ENCODE assay signal across 9 mouse cellular contexts in genomic region chr2:130362511-130363026, GRCm38 (mm10). TPM values are rescaled to one million over a fixed set of nuclear protein-coding genes. Genes with fewer than 3 reads are reported as not detected.
DNase-seq lines count a peak whose midpoint lies in the region; ATAC-seq and TF ChIP-seq lines count a peak whose summit lies in the region.
"Had no signal": no experiment of that assay in that cellular context is flagged by ENCODE, and none has a peak within 500 bp of the region (broad histone marks: within the 10 kb centered on the region; RNA-seq: fewer than 3 reads in every experiment).

No protein-coding gene starts in this region.

- dilution Hi-C loops in CH12.LX (cut with MboI; ENCODE audit: extremely low pct_ligation_motif_present, extremely low pct_unique_long_range_greater_than_20kb, low sequenced_read_pairs) = no loop called here

- peak; percentile 16 to 73; a peak in 2 of 4 replicates for TF ChIP-seq CTCF in CH12.LX (conservative IDR thresholded peaks at IDR 0.05 in 1 of 2, IDR thresholded peaks at IDR 0.05 in 1 of 2; ENCODE audit: low read depth in 2 of 2, low read length in 2 of 2)
- peak; percentile 85 for TF ChIP-seq CTCF in stomach, postnatal 0 days (IDR thresholded peaks at IDR 0.05; ENCODE audit: low read depth)

- peaks cover 56% of the 10 kb centered on the region for H3K27me3 ChIP-seq in CH12.LX (replicated peaks)
- H3K27me3 ChIP-seq in stomach, postnatal 0 days (ENCODE audit: control insufficient read depth, insufficient read depth, low read length) = no peaks in the 10 kb centered on the region; the same call in 1 of the 2 replicates

- no peaks in the 10 kb centered on the region for H3K36me3 ChIP-seq in CH12.LX (replicated peaks in 1 of 2; ENCODE audit: control insufficient read depth in 1 of 2, insufficient read depth in 1 of 2, low read length in 1 of 2)
- no peaks in the 10 kb centered on the region for H3K36me3 ChIP-seq in stomach, postnatal 0 days (ENCODE audit: control insufficient read depth, insufficient read depth, low read length)
- H3K36me3 ChIP-seq: heart, embryonic 15.5 days; stomach, embryonic 15.5 days had no signal

- no peak overlapping the region for H3K27ac ChIP-seq in CH12.LX (ENCODE audit: insufficient read depth, low read depth)
- no peak overlapping the region for H3K27ac ChIP-seq in stomach, postnatal 0 days (replicated peaks)
- H3K27ac ChIP-seq: heart, embryonic 15.5 days; stomach, embryonic 15.5 days had no signal

- DNase-seq in CH12.LX (ENCODE audit: extremely low read depth) = peak; percentile 51
- DNase-seq in MN1 (ENCODE audit: low spot score) = peak; percentile 81
- DNase-seq in embryo, embryonic 10 days (ENCODE audit: low spot score) = peak; percentile 79
- peak; percentile 76 for DNase-seq in heart, postnatal 4 days
- peak; percentile 25 for DNase-seq in layer of hippocampus, adult 9-11 months
- peak; percentile 72 for DNase-seq in stomach, postnatal 0 days (ENCODE audit: low spot score)

- no peak for TF ChIP-seq POLR2A in CH12.LX (IDR thresholded peaks at IDR 0.05; ENCODE audit: low read depth, low read length)

- peak; percentile 69 for TF ChIP-seq RAD21 in CH12.LX (IDR thresholded peaks at IDR 0.05; ENCODE audit: low read depth, low read length)

- in situ Hi-C loops in CH12.LX (cut with MboI; ENCODE audit: low pct_ligation_motif_present, low pct_unique_long_range_greater_than_20kb, low sequenced_read_pairs) = loop anchor here (10.0 kb wide), 1 partner anchor 68 kb away; the partner anchor contains the start of gene Ebf4

- no peak overlapping the region for H3K4me2 ChIP-seq in CH12.LX (ENCODE audit: insufficient read depth, low read depth, poor library complexity, severe bottlenecking)
- H3K4me2 ChIP-seq in stomach, postnatal 0 days (replicated peaks; ENCODE audit: low read depth) = no peak overlapping the region
- H3K4me2 ChIP-seq: heart, embryonic 15.5 days; stomach, embryonic 15.5 days had no signal

- peaks cover 2% of the 10 kb centered on the region for H3K9me3 ChIP-seq in CH12.LX (replicated peaks; ENCODE audit: low read length)
- H3K9me3 ChIP-seq in stomach, postnatal 0 days (ENCODE audit: control insufficient read depth, low read length) = no peaks in the 10 kb centered on the region
- H3K9me3 ChIP-seq: heart, embryonic 15.5 days; stomach, embryonic 15.5 days had no signal

- no peak overlapping the region for H3K4me3 ChIP-seq in CH12.LX (replicated peaks in 1 of 3; ENCODE audit: low read depth in 2 of 3, low read length in 2 of 3, poor library complexity in 1 of 3)
- no peak overlapping the region for H3K4me3 ChIP-seq in stomach, postnatal 0 days (ENCODE audit: low read depth, low read length)
- H3K4me3 ChIP-seq: heart, embryonic 15.5 days; stomach, embryonic 15.5 days had no signal

- no peak overlapping the region for H3K9ac ChIP-seq in CH12.LX (ENCODE audit: insufficient read depth, low read depth)
- no peak overlapping the region for H3K9ac ChIP-seq in stomach, postnatal 0 days (ENCODE audit: low read length)
- H3K9ac ChIP-seq: heart, embryonic 15.5 days; stomach, embryonic 15.5 days had no signal

- no peaks in the 10 kb centered on the region for H3K79me2 ChIP-seq in CH12.LX (replicated peaks; ENCODE audit: control insufficient read depth, extremely low read depth, insufficient read depth, poor library complexity, severe bottlenecking)

- peaks cover 0 to 21% of the 10 kb centered on the region in 2 experiments; a peak in 3 of 4 replicates for H3K4me1 ChIP-seq in CH12.LX (ENCODE audit: control insufficient read depth in 1 of 2, insufficient read depth in 2 of 2)
- no peaks in the 10 kb centered on the region for H3K4me1 ChIP-seq in stomach, postnatal 0 days (replicated peaks; ENCODE audit: control insufficient read depth, insufficient read depth)

- 10% methylated on average over 14 of the region's 14 CpGs for WGBS in stomach, postnatal 0 days

- ATAC-seq in megakaryocyte-erythroid progenitor cell, adult 5-6 weeks (replicated peaks; ENCODE audit: low FRiP score, low TSS enrichment, poor library complexity, severe bottlenecking) = peak; percentile 79
- ATAC-seq in stomach, postnatal 0 days (ENCODE audit: low FRiP score, low TSS enrichment) = no peak; the same call in 1 of the 2 replicates

- TF ChIP-seq EP300 in CH12.LX (IDR thresholded peaks at IDR 0.05; ENCODE audit: low read length) = no peak
- no peak for TF ChIP-seq EP300 in stomach, postnatal 0 days (optimal IDR thresholded peaks at IDR 0.05)

TF ChIP-seq in CH12.LX, 34 proteins besides CTCF, POLR2A, EP300 and RAD21:
- TF ChIP-seq CHD2 (IDR thresholded peaks at IDR 0.05; ENCODE audit: low read length) = no peak
- peak; percentile 63 for TF ChIP-seq SMC3 (IDR thresholded peaks at IDR 0.05; ENCODE audit: low read depth, low read length)

RNA-seq across cellular contexts. Expression of gene Cpxm1, which starts 34.8 kb away (rescaled TPM):
- total RNA-seq in CH12.LX (2012; rRNA removed) (0.08 and 0.13 TPM in 2 replicates), CH12.LX (2014; rRNA removed) (0.20 and 0.35 TPM in 2 replicates)
- 0.27 and 0.31 TPM in 2 replicates for polyA plus RNA-seq in CH12.LX (2012; ENCODE audit: insufficient read length, low read depth)
- total RNA-seq in heart, postnatal 4 days (2021) = 10 to 100 TPM in 1 of 2 experiments, 1 to 10 TPM in 1; 9.6 to 10.9 TPM
- total RNA-seq in megakaryocyte-erythroid progenitor cell, adult 5-6 weeks (2014; fragmentation: Nextera tagmentation) = 0.30 and 3.3 TPM in 2 replicates
- 4.0 TPM in 1 of 2 replicates, not detected in the other for total RNA-seq in megakaryocyte-erythroid progenitor cell, adult 5-6 weeks (2017)
- polyA plus RNA-seq in stomach, postnatal 0 days (2015; fragmentation: Nextera tagmentation; extraction: Ambion mirVana) = 14.6 and 19.1 TPM in 2 replicates

RNA-seq across cellular contexts. Expression of gene Gm28372, which starts 42.5 kb away (rescaled TPM):
- not detected in 2 replicates for total RNA-seq in CH12.LX (2012; rRNA removed)
- total RNA-seq in CH12.LX (2014; rRNA removed) = not detected in 2 replicates
- 0.23 TPM in 1 of 2 replicates, not detected in the other for polyA plus RNA-seq in CH12.LX (2012; ENCODE audit: insufficient read length, low read depth)
- not detected for total RNA-seq in heart, postnatal 4 days (2021)
- total RNA-seq in megakaryocyte-erythroid progenitor cell, adult 5-6 weeks (2014; fragmentation: Nextera tagmentation) = not detected in 2 replicates
- not detected in 2 replicates for total RNA-seq in megakaryocyte-erythroid progenitor cell, adult 5-6 weeks (2017)
- not detected in 2 replicates for polyA plus RNA-seq in stomach, postnatal 0 days (2015; fragmentation: Nextera tagmentation; extraction: Ambion mirVana)
- polyA plus RNA-seq: heart, embryonic 15.5 days had no signal

RNA-seq across cellular contexts. Expression of gene 1700020A23Rik, which starts 42.5 kb away (rescaled TPM):
- not detected in 2 replicates for total RNA-seq in CH12.LX (2012; rRNA removed)
- not detected in 2 replicates for total RNA-seq in CH12.LX (2014; rRNA removed)
- polyA plus RNA-seq in CH12.LX (2012; ENCODE audit: insufficient read length, low read depth) = not detected in 2 replicates
- total RNA-seq in heart, postnatal 4 days (2021) = not detected
- total RNA-seq in megakaryocyte-erythroid progenitor cell, adult 5-6 weeks (2014; fragmentation: Nextera tagmentation) = not detected in 2 replicates
- not detected in 2 replicates for total RNA-seq in megakaryocyte-erythroid progenitor cell, adult 5-6 weeks (2017)
- not detected in 2 replicates for polyA plus RNA-seq in stomach, postnatal 0 days (2015; fragmentation: Nextera tagmentation; extraction: Ambion mirVana)
- polyA plus RNA-seq: heart, embryonic 15.5 days; stomach, embryonic 15.5 days had no signal

RNA-seq across cellular contexts. Expression of gene Tmem239, which starts 43.7 kb away (rescaled TPM):
- total RNA-seq in CH12.LX (2012; rRNA removed) = not detected in 2 replicates
- total RNA-seq in CH12.LX (2014; rRNA removed) = not detected in 2 replicates
- polyA plus RNA-seq in CH12.LX (2012; ENCODE audit: insufficient read length, low read depth) = not detected in 2 replicates
- not detected for total RNA-seq in heart, postnatal 4 days (2021)
- not detected in 2 replicates for total RNA-seq in megakaryocyte-erythroid progenitor cell, adult 5-6 weeks (2014; fragmentation: Nextera tagmentation)
- total RNA-seq in megakaryocyte-erythroid progenitor cell, adult 5-6 weeks (2017) = not detected in 2 replicates
- polyA plus RNA-seq in stomach, postnatal 0 days (2015; fragmentation: Nextera tagmentation; extraction: Ambion mirVana) = not detected in 2 replicates
- polyA plus RNA-seq: heart, embryonic 15.5 days; stomach, embryonic 15.5 days had no signal

Comparison
In these comparisons a context has a peak if more than half of its experiments do, and no peak if none do; other contexts are left out.
1. DNase-seq: peak in every context shown above with its lines; median percentile 81 in MN1; 79 in embryo, embryonic 10 days; 76 in heart, postnatal 4 days; 72 in stomach, postnatal 0 days; 51 in CH12.LX; 25 in layer of hippocampus, adult 9-11 months.